Mouse (Mus musculus) embryonic facial prominence, embryonic 13.5 days (tissue): ENCODE results near the gene Gtpbp10. TPM values are rescaled to one million over a fixed set of nuclear protein-coding genes. Genes with fewer than 3 reads are reported as not detected.

ENCODE experiments used
- ATAC-seq: fragments of 200-750 bp; cut with Nextera tagmentation; 2 replicates; pipeline ENCODE4 v1.8.0; 2017; ENCODE audit warnings: low read depth; ENCODE audit not compliant: insufficient number of reproducible peaks, insufficient read depth, low FRiP score, low TSS enrichment
- H3K27ac ChIP-seq: fragments of 300-500 bp; sonication (generic); 2 replicates; pipeline ENCODE4 v1.5.1; 2015; ENCODE audit warnings: moderate library complexity, mild to moderate bottlenecking, inconsistent platforms
- H3K27me3 ChIP-seq: fragments of 300-500 bp; sonication (generic); 2 replicates; pipeline ENCODE4 v1.6.1; 2015; ENCODE audit warnings: mild to moderate bottlenecking, inconsistent platforms
- H3K36me3 ChIP-seq: fragments of 300-500 bp; sonication (generic); 2 replicates; pipeline ENCODE4 v1.6.1; 2015; ENCODE audit warnings: mild to moderate bottlenecking, inconsistent platforms
- H3K4me1 ChIP-seq: fragments of 300-500 bp; sonication (generic); 2 replicates; pipeline ENCODE4 v1.6.1; 2015; ENCODE audit warnings: inconsistent platforms
- H3K4me2 ChIP-seq: fragments of 300-500 bp; sonication (generic); 2 replicates; pipeline ENCODE4 v1.6.1; 2015; ENCODE audit warnings: moderate library complexity, mild to moderate bottlenecking, inconsistent platforms
- H3K4me3 ChIP-seq: fragments of 300-500 bp; sonication (generic); 2 replicates; pipeline ENCODE4 v1.5.1; 2015; ENCODE audit warnings: mild to moderate bottlenecking, inconsistent platforms
- H3K9ac ChIP-seq: fragments of 300-500 bp; sonication (generic); 2 replicates; pipeline ENCODE4 v1.6.1; 2015; ENCODE audit warnings: mild to moderate bottlenecking, inconsistent platforms
- H3K9me3 ChIP-seq: fragments of 300-500 bp; sonication (generic); 2 replicates; pipeline ENCODE4 v1.6.1; 2016; ENCODE audit warnings: inconsistent platforms
- WGBS: fragments of 180-500 bp; shearing (Covaris S2); methylation state at CpG from one replicate; pipeline ENCODE4 v1.1.7; 2015; ENCODE audit warnings: mixed read lengths; 5-methylcytosine and 5-hydroxymethylcytosine counted together
- polyA plus RNA-seq: library from polyadenylated mRNA; unstranded; fragments of >200 nt; fragmentation: Nextera tagmentation; extraction: Ambion mirVana; gene quantifications from 2 replicates; pipeline ENCODE4 v1.2.1, GENCODE M21; 2015

Gene Gtpbp10
- polyA plus RNA-seq, result 25.0 and 28.4 TPM in 2 replicates

GRCm38 (mm10) chr5:5559079-5559740, at the start of gene Gtpbp10:
Gtpbp10 (minus strand) TSS chr5:5559538.
- peak within 1 kb of the TSS; percentile 74 for H3K4me3 ChIP-seq
- H3K4me1 ChIP-seq, result peaks cover 8% of the 10 kb centered on the region
- 0 out of 2 replicates have a peak, but pooled peaks cover 2% of the 10 kb centered on the region for H3K9me3 ChIP-seq
- WGBS, result under 1% methylated on average over 43 of the region's 43 CpGs
- ATAC-seq, result peak; percentile 98
- H3K9ac ChIP-seq, result peak within 1 kb of the TSS; percentile 86
- H3K27ac ChIP-seq, result peak within 1 kb of the TSS; percentile 85
- H3K4me2 ChIP-seq, result peak within 1 kb of the TSS; percentile 61
- peaks cover 6% of the 10 kb centered on the region for H3K36me3 ChIP-seq
- no peaks in the 10 kb centered on the region for H3K27me3 ChIP-seq

- ATAC-seq, result no peak
Observed at GRCm38 (mm10) chr5:5587686-5588085, 28.3 kb upstream of the Gtpbp10 start.

GRCm38 (mm10) chr5:5573749-5574317, 14.5 kb upstream of the Gtpbp10 start, which contains the start of gene Gm8773:
Gm8773 (plus strand) TSS chr5:5573799.
- Histone ChIP-seq H3K27me3 (peaks cover 11% of the 10 kb centered on the region), H3K4me1 (0 out of 2 replicates have a peak, but pooled peaks cover 9% of the 10 kb centered on the region), H3K4me3 (peak within 1 kb of the TSS; percentile 57), H3K27ac (no peak within 1 kb of the TSS), H3K36me3 (no peaks in the 10 kb centered on the region), H3K9me3 (no peaks in the 10 kb centered on the region), H3K9ac (peak within 1 kb of the TSS; percentile 64), H3K4me2 (peak within 1 kb of the TSS; percentile 88)
- WGBS, result under 1% methylated on average over 24 of the region's 24 CpGs
- no peak; the same call in 1 of the 2 replicates for ATAC-seq

More at GRCm38 (mm10) chr5:5587686-5588085, 28.3 kb upstream of the Gtpbp10 start:
- Histone ChIP-seq H3K4me2 (no peak overlapping the region), H3K4me3 (no peak overlapping the region), H3K36me3 (no peaks in the 10 kb centered on the region), H3K27ac (no peak overlapping the region), H3K4me1 (no peaks in the 10 kb centered on the region), H3K27me3 (no peaks in the 10 kb centered on the region), H3K9ac (no peak overlapping the region), H3K9me3 (no peaks in the 10 kb centered on the region)
- WGBS, result 87% methylated on average over 3 of the region's 3 CpGs

- no peak for ATAC-seq
- H3K9ac ChIP-seq, result no peak overlapping the region
- 56% methylated on average over 3 of the region's 3 CpGs for WGBS
Observed at GRCm38 (mm10) chr5:5562435-5562834, 3.1 kb upstream of the Gtpbp10 start.

GRCm38 (mm10) chr5:5561041-5561706, 1.8 kb upstream of the Gtpbp10 start:
- no peak for ATAC-seq
- 63% methylated on average over 4 of the region's 4 CpGs for WGBS
- peaks cover 8% of the 10 kb centered on the region for H3K4me1 ChIP-seq

More at GRCm38 (mm10) chr5:5562435-5562834, 3.1 kb upstream of the Gtpbp10 start:
- Histone ChIP-seq H3K4me3 (no peak overlapping the region), H3K4me1 (peaks cover 8% of the 10 kb centered on the region), H3K4me2 (no peak overlapping the region), H3K9me3 (0 out of 2 replicates have a peak, but pooled peaks cover 2% of the 10 kb centered on the region), H3K36me3 (no peaks in the 10 kb centered on the region), H3K27me3 (no peaks in the 10 kb centered on the region), H3K27ac (no peak overlapping the region)

GRCm38 (mm10) chr5:5559798-5560197, 460 bp upstream of the Gtpbp10 start:
- no peak for ATAC-seq
- H3K36me3 ChIP-seq, result peaks cover under 1% of the 10 kb centered on the region
- peak overlapping the region; percentile 74 for H3K4me3 ChIP-seq
- peaks cover 8% of the 10 kb centered on the region for H3K4me1 ChIP-seq
- H3K27me3 ChIP-seq, result no peaks in the 10 kb centered on the region
- 0 out of 2 replicates have a peak, but pooled peaks cover 2% of the 10 kb centered on the region for H3K9me3 ChIP-seq
- 45% methylated on average over 8 of the region's 8 CpGs for WGBS
- peak overlapping the region; percentile 61 for H3K4me2 ChIP-seq
- peak overlapping the region; percentile 86 for H3K9ac ChIP-seq
- peak overlapping the region; percentile 85 for H3K27ac ChIP-seq

More at GRCm38 (mm10) chr5:5561041-5561706, 1.8 kb upstream of the Gtpbp10 start:
- Histone ChIP-seq H3K27me3 (no peaks in the 10 kb centered on the region), H3K36me3 (no peaks in the 10 kb centered on the region), H3K4me3 (no peak overlapping the region), H3K27ac (no peak overlapping the region), H3K4me2 (no peak overlapping the region), H3K9ac (no peak overlapping the region), H3K9me3 (0 out of 2 replicates have a peak, but pooled peaks cover 2% of the 10 kb centered on the region)

- no peak overlapping the region for H3K9ac ChIP-seq
- no peak overlapping the region for H3K27ac ChIP-seq
- no peaks in the 10 kb centered on the region for H3K9me3 ChIP-seq
- H3K4me3 ChIP-seq, result no peak overlapping the region
- no peak for ATAC-seq
- peaks cover 58% of the 10 kb centered on the region for H3K36me3 ChIP-seq
- no peaks in the 10 kb centered on the region for H3K27me3 ChIP-seq
- H3K4me1 ChIP-seq, result no peaks in the 10 kb centered on the region
- H3K4me2 ChIP-seq, result no peak overlapping the region
- 87% methylated on average over 1 of the region's 1 CpGs for WGBS
Observed at GRCm38 (mm10) chr5:5551110-5551509, 8.2 kb downstream of the Gtpbp10 start.

- Histone ChIP-seq H3K9ac (no peak overlapping the region), H3K4me3 (no peak overlapping the region), H3K27me3 (no peaks in the 10 kb centered on the region), H3K27ac (no peak overlapping the region), H3K9me3 (no peaks in the 10 kb centered on the region), H3K4me2 (no peak overlapping the region), H3K4me1 (no peaks in the 10 kb centered on the region), H3K36me3 (peaks cover 62% of the 10 kb centered on the region)
- ATAC-seq, result no peak
- 70% methylated on average over 3 of the region's 3 CpGs for WGBS
Observed at GRCm38 (mm10) chr5:5540385-5540784, 19.0 kb downstream of the Gtpbp10 start.

GRCm38 (mm10) chr5:5539771-5540170, 19.6 kb downstream of the Gtpbp10 start:
- no peak overlapping the region for H3K4me2 ChIP-seq
- 75% methylated on average over 3 of the region's 3 CpGs for WGBS
- no peak for ATAC-seq

GRCm38 (mm10) chr5:5536131-5536530, 23.2 kb downstream of the Gtpbp10 start:
- no peak overlapping the region for H3K4me3 ChIP-seq
- 90% methylated on average over 1 of the region's 1 CpGs for WGBS
- H3K4me2 ChIP-seq, result no peak overlapping the region
- no peaks in the 10 kb centered on the region for H3K4me1 ChIP-seq
- no peak for ATAC-seq
- no peaks in the 10 kb centered on the region for H3K9me3 ChIP-seq
- no peaks in the 10 kb centered on the region for H3K27me3 ChIP-seq
- no peak overlapping the region for H3K9ac ChIP-seq
- peaks cover 31% of the 10 kb centered on the region for H3K36me3 ChIP-seq
- no peak overlapping the region for H3K27ac ChIP-seq

More at GRCm38 (mm10) chr5:5539771-5540170, 19.6 kb downstream of the Gtpbp10 start:
- H3K27me3 ChIP-seq, result no peaks in the 10 kb centered on the region
- no peak overlapping the region for H3K9ac ChIP-seq
- H3K4me1 ChIP-seq, result no peaks in the 10 kb centered on the region
- peaks cover 60% of the 10 kb centered on the region for H3K36me3 ChIP-seq
- H3K27ac ChIP-seq, result no peak overlapping the region
- H3K9me3 ChIP-seq, result no peaks in the 10 kb centered on the region
- no peak overlapping the region for H3K4me3 ChIP-seq

GRCm38 (mm10) chr5:5533656-5534420, 25.5 kb downstream of the Gtpbp10 start:
- Histone ChIP-seq H3K36me3 (peaks cover 15% of the 10 kb centered on the region), H3K9ac (no peak overlapping the region), H3K27me3 (no peaks in the 10 kb centered on the region), H3K9me3 (no peaks in the 10 kb centered on the region), H3K4me3 (no peak overlapping the region), H3K4me1 (no peaks in the 10 kb centered on the region), H3K4me2 (no peak overlapping the region), H3K27ac (no peak overlapping the region)
- 92% methylated on average over 3 of the region's 3 CpGs for WGBS
- no peak for ATAC-seq
